Mouse (Mus musculus): Measurements from ENCODE around the gene Lyrm9. TPM values are rescaled to one million over a fixed set of nuclear protein-coding genes. Genes with fewer than 3 reads are reported as not detected.

Lyrm9 gene
- polyA plus RNA-seq, 1 experiment = 5.1 TPM

- Histone ChIP-seq H3K4me3 (ENCODE audit: insufficient read depth, low read length) (no peak overlapping the region), H3K4me1 (ENCODE audit: control insufficient read depth, insufficient read depth, low read length) (peaks cover 10% of the 10 kb centered on the region), H3K27ac (ENCODE audit: insufficient read depth, low read depth, low read length) (no peak overlapping the region)
- TF ChIP-seq POLR2A (IDR thresholded peaks at IDR 0.05; ENCODE audit: borderline replicate concordance, low read depth, low read length) (no peak), CTCF (IDR thresholded peaks at IDR 0.05; ENCODE audit: low read depth, low read length) (no peak)
These were observed 20.2 kb downstream of the Lyrm9 start for GRCm38 (mm10) chr11:78846620-78847019.

- TF ChIP-seq POLR2A (IDR thresholded peaks at IDR 0.05; ENCODE audit: borderline replicate concordance, low read depth, low read length) = no peak
- TF ChIP-seq CTCF (IDR thresholded peaks at IDR 0.05; ENCODE audit: low read depth, low read length) = no peak
- Histone ChIP-seq H3K4me3 (ENCODE audit: insufficient read depth, low read length) (no peak overlapping the region), H3K27ac (ENCODE audit: insufficient read depth, low read depth, low read length) (no peak overlapping the region), H3K4me1 (ENCODE audit: control insufficient read depth, insufficient read depth, low read length) (peaks cover 10% of the 10 kb centered on the region)
These were observed 21.8 kb downstream of the Lyrm9 start for GRCm38 (mm10) chr11:78847884-78848848.

DNA sequence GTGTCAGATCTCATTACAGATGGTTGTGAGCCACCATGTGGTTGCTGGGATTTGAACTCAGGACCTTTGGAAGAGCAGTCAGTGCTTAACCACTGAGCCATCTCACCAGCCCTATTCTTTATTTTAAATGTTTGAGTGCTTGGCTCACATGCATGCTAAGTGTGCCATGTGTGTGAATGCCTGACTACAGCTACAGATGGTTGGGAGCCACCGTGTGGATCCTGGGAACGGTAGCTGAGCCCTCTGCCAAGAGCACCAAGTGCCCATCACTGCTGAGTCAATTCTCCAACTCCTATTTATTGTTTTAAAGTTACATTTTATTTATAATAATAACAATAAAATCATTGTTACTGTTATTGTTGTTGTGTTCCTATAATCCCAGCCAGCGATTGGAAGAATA lies 23.5 kb downstream of the Lyrm9 start:
- Histone ChIP-seq H3K4me3 (ENCODE audit: insufficient read depth, low read length) (no peak overlapping the region), H3K4me1 (ENCODE audit: control insufficient read depth, insufficient read depth, low read length) (peaks cover 10% of the 10 kb centered on the region), H3K27ac (ENCODE audit: insufficient read depth, low read depth, low read length) (no peak overlapping the region)
- TF ChIP-seq CTCF (IDR thresholded peaks at IDR 0.05; ENCODE audit: low read depth, low read length) (no peak), POLR2A (IDR thresholded peaks at IDR 0.05; ENCODE audit: borderline replicate concordance, low read depth, low read length) (no peak)

DNA sequence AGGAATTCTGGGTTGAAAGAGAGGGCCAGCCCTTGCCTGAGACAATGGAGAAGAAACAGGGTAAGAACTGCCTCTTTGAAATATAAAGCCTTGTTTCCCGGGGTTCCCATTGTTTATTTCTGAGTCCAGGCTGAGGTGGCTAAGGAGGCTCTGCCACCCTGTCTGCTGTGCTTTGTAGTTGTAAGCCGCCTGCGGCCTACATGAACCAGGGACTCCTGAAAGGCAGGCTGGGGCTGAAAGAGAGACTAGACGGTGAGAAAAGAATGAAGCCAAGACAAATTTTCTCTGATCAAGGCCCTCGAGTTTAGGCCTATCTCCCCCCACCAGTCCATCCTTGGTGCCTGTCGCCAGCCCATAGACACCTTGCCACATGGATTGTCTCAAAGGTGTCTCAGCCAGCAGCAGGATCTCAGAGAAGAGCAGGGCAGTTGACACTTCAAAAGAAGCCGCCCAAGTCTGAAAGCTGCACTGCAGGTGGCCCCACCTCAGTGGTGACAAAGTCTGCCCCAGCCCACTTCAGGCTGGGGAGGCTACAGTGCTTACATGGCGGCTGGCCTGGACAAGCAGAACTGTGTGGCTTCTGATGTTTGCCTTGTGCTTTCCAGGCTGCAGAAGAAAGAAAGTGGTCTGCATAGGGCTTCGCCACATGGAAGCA lies 25.0 kb downstream of the Lyrm9 start:
- TF ChIP-seq POLR2A (IDR thresholded peaks at IDR 0.05; ENCODE audit: borderline replicate concordance, low read depth, low read length) (no peak), CTCF (IDR thresholded peaks at IDR 0.05; ENCODE audit: low read depth, low read length) (no peak)
- Histone ChIP-seq H3K4me1 (ENCODE audit: control insufficient read depth, insufficient read depth, low read length) (peaks cover 7% of the 10 kb centered on the region), H3K4me3 (ENCODE audit: insufficient read depth, low read length) (no peak overlapping the region), H3K27ac (ENCODE audit: insufficient read depth, low read depth, low read length) (no peak overlapping the region)

DNA sequence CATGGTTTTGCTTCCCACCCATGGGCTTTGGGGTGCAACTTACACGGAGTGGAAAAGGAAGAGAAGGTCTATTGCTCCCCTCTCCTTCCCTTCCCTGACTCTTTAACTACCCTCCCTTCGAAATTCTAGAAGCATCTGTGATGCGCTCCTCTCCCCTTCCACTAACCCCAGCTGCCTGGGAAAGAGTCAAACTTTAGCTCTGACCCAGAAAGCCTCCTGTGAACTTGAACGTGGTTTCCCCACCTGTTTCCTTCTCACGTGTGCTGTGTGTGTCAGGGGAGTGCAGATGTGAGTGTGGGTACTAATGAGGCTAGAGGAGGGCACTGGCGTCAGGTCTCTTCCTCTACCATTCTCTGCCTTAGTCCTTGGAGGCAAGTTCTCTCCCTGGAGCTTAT lies 25.5 kb downstream of the Lyrm9 start:
- H3K4me1 ChIP-seq (ENCODE audit: control insufficient read depth, insufficient read depth, low read length) = peaks cover 7% of the 10 kb centered on the region
- H3K27ac ChIP-seq (ENCODE audit: insufficient read depth, low read depth, low read length) = no peak overlapping the region
- no peak overlapping the region for H3K4me3 ChIP-seq (ENCODE audit: insufficient read depth, low read length)
- TF ChIP-seq POLR2A (IDR thresholded peaks at IDR 0.05; ENCODE audit: borderline replicate concordance, low read depth, low read length) (no peak), CTCF (IDR thresholded peaks at IDR 0.05; ENCODE audit: low read depth, low read length) (no peak)

DNA sequence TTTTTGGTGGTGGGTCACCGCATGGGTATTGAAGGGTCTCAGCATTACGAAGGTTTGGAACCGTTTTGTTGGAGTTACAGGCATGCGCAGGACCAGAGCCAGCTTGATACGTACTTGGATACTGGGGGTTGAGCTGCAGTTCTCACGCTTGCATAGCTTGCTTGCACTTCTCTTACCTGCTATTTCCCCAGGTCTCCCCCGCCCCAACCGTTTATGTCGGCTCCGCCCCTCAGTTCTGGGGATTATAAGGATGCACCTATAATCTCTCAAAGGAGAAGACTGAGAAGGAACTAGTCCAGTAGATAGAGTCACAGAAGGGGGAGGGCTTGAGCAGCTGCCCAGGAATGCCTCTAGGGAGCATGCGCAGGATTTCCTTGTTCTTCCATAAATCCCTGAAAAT lies 26.1 kb downstream of the Lyrm9 start:
- peaks cover 7% of the 10 kb centered on the region for H3K4me1 ChIP-seq (ENCODE audit: control insufficient read depth, insufficient read depth, low read length)
- H3K27ac ChIP-seq (ENCODE audit: insufficient read depth, low read depth, low read length) = no peak overlapping the region
- TF ChIP-seq CTCF (IDR thresholded peaks at IDR 0.05; ENCODE audit: low read depth, low read length) (no peak), POLR2A (IDR thresholded peaks at IDR 0.05; ENCODE audit: borderline replicate concordance, low read depth, low read length) (no peak)
- H3K4me3 ChIP-seq (ENCODE audit: insufficient read depth, low read length) = no peak overlapping the region

DNA sequence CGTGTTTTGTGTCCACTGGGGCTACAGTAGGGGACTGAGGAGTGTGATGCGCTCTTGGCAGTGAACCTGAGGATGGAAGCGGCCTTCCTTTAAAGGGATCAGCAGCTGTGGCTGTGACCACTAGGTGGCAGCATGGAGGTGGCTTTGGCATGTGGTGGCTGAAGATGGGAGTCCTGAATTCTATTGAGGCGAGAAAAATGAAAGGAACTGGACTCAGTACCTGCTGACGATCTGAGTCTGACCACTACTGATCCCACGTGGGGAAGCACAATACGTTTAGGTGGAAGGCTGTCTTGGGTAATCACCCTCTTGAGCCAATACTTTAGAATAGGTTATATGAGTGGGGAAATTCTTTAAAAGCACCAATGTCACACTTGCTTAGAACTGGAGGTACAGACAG lies 29.9 kb downstream of the Lyrm9 start:
- TF ChIP-seq POLR2A (IDR thresholded peaks at IDR 0.05; ENCODE audit: borderline replicate concordance, low read depth, low read length) (no peak), CTCF (IDR thresholded peaks at IDR 0.05; ENCODE audit: low read depth, low read length) (peak; percentile 92)
- no peak overlapping the region for H3K27ac ChIP-seq (ENCODE audit: insufficient read depth, low read depth, low read length)
- H3K4me1 ChIP-seq (ENCODE audit: control insufficient read depth, insufficient read depth, low read length) = no peaks in the 10 kb centered on the region
- H3K4me3 ChIP-seq (ENCODE audit: insufficient read depth, low read length) = no peak overlapping the region

- no peak for TF ChIP-seq CTCF (IDR thresholded peaks at IDR 0.05; ENCODE audit: low read depth, low read length)
- TF ChIP-seq POLR2A (IDR thresholded peaks at IDR 0.05; ENCODE audit: borderline replicate concordance, low read depth, low read length) = no peak
- H3K4me1 ChIP-seq (ENCODE audit: control insufficient read depth, insufficient read depth, low read length) = no peaks in the 10 kb centered on the region
- H3K27ac ChIP-seq (ENCODE audit: insufficient read depth, low read depth, low read length) = no peak overlapping the region
- H3K4me3 ChIP-seq (ENCODE audit: insufficient read depth, low read length) = no peak overlapping the region
These were observed 31.2 kb downstream of the Lyrm9 start for GRCm38 (mm10) chr11:78857611-78858010.

DNA sequence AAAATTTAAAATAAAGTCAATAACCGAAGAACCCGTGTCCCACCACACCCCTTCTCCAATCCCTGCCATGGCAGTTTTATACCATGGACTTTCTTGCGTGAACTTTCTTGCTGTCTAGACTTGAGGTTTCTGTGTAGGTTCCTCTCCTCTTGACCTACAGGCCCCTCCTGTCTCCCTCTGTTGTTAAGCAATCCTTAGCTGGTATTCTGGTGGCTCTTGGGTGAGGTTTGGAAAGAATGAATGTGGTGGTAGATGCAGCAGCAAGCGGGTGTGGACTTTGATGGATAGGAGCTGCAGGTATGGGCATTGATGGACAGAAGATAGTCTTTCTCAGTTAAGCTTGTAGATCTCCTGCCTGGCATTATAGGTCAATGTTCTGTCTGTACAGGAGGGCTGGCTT lies 37.5 kb downstream of the Lyrm9 start:
- no peak for TF ChIP-seq POLR2A (IDR thresholded peaks at IDR 0.05; ENCODE audit: borderline replicate concordance, low read depth, low read length)
- no peak for TF ChIP-seq CTCF (IDR thresholded peaks at IDR 0.05; ENCODE audit: low read depth, low read length)
- peaks cover 16% of the 10 kb centered on the region for H3K4me1 ChIP-seq (ENCODE audit: control insufficient read depth, insufficient read depth, low read length)
- no peak overlapping the region for H3K4me3 ChIP-seq (ENCODE audit: insufficient read depth, low read length)
- no peak overlapping the region for H3K27ac ChIP-seq (ENCODE audit: insufficient read depth, low read depth, low read length)

Data from bone marrow macrophage, adult 2 months (primary cell).